Mouse (Mus musculus): ENCODE results near the gene 3110021N24Rik.
"Not testable (repeated sequence)": the region's sequence is repeated elsewhere in the genome, so short reads cannot be mapped to it uniquely, and the experiment has no call there.

The 3110021N24Rik gene

GRCm38 (mm10) chr4:108719349-108719748, at the start of gene 3110021N24Rik:
TSS of gene 3110021N24Rik (plus strand) at chr4:108719649.
- no peak for DNase-seq (ENCODE audit: low spot score)

DNA sequence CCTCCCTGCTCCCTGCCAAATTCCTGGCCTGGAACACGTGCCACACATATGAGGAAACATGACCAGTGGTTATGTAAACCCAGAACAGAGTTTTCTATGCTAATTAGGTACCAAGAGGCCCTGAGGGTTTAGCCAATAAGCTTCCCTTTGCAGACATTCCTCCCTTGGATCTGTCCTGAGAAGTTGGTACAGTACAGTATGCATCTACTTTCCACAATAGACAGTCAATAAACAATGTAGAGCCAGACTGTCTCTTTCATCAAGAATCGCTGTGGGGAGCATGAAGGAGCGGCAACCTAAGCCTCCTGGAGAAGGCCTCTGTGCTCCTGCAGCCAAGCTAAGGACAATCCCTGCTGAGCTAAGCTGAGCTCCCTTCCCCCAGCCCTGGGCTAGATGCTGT, 33.3 kb upstream of the 3110021N24Rik start:
- DNase-seq (ENCODE audit: low spot score): no peak

DNA sequence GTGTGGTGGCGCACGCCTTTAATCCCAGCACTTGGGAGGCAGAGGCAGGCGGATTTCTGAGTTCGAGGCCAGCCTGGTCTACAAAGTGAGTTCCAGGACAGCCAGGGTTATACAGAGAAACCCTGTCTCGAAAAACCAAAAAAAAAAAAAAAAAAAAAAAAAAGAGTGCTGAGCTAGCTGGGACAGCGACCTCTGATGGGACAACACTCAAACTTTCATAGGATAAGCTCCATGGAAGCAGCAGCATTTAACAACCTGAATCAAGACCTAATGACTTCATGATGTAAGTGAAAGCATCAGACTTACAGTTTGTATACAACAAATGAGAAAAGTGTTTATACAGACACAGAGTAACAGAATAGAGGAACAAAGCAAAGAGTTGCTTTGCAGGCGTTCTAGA, 32.4 kb upstream of the 3110021N24Rik start:
- DNase-seq (ENCODE audit: low spot score): not testable (repeated sequence)

GRCm38 (mm10) chr4:108690479-108690878, 29.0 kb upstream of the 3110021N24Rik start:
- no peak for DNase-seq (ENCODE audit: low spot score)

GRCm38 (mm10) chr4:108691469-108691868, 28.0 kb upstream of the 3110021N24Rik start:
- DNase-seq (ENCODE audit: low spot score): no peak

- peak; percentile 17 for DNase-seq (ENCODE audit: low spot score)
These were observed 22.5 kb upstream of the 3110021N24Rik start for GRCm38 (mm10) chr4:108696934-108697333.

GRCm38 (mm10) chr4:108708209-108708608, 11.2 kb upstream of the 3110021N24Rik start:
- peak; percentile 14 for DNase-seq (ENCODE audit: low spot score)

- no peak for DNase-seq (ENCODE audit: low spot score)
These were observed 1.9 kb downstream of the 3110021N24Rik start for GRCm38 (mm10) chr4:108721245-108721784.

GRCm38 (mm10) chr4:108724102-108724501, 4.7 kb downstream of the 3110021N24Rik start:
- no peak for DNase-seq (ENCODE audit: low spot score)

DNA sequence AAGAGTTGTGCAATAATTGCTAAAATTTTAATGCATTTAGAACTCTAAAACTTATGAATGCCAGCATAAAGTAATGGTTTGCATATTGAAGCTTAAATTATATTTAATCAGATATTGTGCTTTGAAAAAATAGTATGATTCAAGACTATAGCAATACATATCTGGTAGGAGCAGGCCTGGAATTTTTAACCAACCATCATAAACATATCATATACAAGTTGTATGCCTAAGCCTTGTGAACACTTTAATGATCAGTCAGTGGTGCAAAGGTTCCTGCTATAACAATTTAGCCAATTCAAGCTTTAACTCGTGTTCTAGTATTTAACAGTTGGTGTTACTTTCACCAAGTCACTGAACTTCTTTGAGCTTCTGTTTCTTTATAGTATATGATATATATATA, 11.0 kb downstream of the 3110021N24Rik start:
- no peak for DNase-seq (ENCODE audit: low spot score)

DNA sequence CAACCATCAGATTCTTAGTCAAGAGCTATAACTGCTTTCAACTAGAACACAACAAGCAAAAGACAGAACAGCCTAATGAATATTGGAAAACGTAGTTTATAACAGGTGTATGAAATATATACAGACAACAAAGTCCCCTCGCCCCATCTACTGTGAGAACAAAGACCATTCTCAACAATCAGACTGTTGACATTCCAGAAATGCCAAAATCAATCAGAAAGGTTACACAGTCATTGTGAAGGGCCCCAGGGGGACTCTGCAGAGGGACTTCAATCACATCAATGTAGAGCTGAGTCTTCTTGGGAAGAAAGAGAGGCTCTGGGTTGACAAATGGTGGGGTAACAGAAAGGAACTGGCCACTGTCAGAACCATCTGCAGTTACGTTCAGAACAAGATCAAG, 12.1 kb downstream of the 3110021N24Rik start:
- no peak for DNase-seq (ENCODE audit: low spot score)

DNA sequence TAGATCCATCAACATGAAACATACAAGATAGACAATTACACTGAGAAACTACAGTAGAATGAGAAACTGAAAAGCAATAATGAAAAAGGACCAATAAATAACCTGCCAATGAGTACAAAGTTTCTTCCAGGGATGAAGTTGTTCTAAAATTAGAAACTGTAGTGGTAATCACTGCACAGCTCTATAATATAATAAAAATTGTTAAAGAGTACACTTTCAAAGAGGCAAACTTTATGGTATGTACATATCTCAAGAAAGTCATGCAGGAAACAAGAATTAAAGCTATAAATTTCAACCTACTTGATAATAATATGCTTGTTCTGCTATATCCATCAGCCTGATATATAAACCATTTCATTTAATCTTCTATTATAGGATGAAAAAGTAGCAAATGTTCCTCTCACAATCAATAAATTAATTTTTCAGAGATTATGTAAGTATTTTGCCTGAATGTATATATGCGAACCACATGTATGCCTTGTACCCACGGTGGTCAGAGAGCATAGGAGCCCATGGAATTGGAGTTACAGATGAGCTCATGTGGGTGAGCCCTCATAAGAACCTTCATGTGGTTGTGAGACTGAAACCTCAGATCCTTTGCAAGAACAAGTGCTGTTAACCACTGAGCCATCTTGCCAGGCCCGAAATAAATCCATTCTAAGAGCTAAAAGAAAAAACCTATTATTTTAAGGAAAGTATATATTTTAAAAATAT, 26.9 kb downstream of the 3110021N24Rik start:
- DNase-seq (ENCODE audit: low spot score): no peak

GRCm38 (mm10) chr4:108759583-108759982, 40.1 kb downstream of the 3110021N24Rik start:
- DNase-seq (ENCODE audit: low spot score): no peak

GRCm38 (mm10) chr4:108768527-108768926, 49.1 kb downstream of the 3110021N24Rik start:
- no peak for DNase-seq (ENCODE audit: low spot score)

- no peak for DNase-seq (ENCODE audit: low spot score)
These were observed 60.3 kb downstream of the 3110021N24Rik start for GRCm38 (mm10) chr4:108779763-108780056.

- peak; percentile 62 for DNase-seq (ENCODE audit: low spot score)
These were observed 60.8 kb downstream of the 3110021N24Rik start, which contains the start of gene Zfyve9 for GRCm38 (mm10) chr4:108780057-108780863. TSS of gene Zfyve9 (minus strand) at chr4:108780798.

DNA sequence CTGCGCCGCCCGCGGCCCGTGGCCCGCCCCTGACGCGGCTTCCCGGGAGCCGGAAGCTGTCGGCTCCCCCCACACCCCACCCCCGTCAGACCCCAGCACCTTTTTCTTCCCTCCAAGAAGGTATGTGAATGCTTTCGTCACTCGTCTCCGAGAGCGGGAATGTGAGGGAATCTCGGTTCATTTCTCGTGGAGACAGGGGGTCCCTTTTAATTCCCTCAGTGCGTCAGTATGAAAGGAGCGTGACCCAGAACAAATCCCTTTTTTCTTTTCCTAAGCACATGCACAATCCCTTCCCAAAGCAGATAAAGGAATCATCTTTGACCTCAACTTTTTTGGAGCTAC, 61.4 kb downstream of the 3110021N24Rik start:
- no peak for DNase-seq (ENCODE audit: low spot score)

DNA sequence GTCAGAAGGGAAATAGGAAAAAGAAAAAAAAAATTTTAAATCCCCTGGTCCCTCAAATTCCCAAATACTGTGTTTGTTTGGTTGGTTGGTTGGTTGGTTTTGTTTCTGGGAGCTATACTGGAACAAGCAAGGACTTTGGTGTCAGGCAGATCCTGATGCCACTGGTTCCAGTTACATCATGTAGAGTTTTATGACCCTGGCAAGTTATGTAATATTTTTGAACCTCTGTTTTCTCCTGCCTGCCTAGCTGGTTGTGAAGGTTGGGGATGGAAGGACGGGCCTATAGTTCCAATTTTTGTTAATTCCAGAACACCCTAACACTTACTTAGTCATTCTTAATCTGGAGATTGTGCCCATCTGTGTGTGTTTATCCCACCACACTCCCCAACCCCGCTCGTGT, 62.1 kb downstream of the 3110021N24Rik start:
- peak; percentile 67 for DNase-seq (ENCODE audit: low spot score)

GRCm38 (mm10) chr4:108782421-108783085, 63.1 kb downstream of the 3110021N24Rik start:
- no peak for DNase-seq (ENCODE audit: low spot score)

DNA sequence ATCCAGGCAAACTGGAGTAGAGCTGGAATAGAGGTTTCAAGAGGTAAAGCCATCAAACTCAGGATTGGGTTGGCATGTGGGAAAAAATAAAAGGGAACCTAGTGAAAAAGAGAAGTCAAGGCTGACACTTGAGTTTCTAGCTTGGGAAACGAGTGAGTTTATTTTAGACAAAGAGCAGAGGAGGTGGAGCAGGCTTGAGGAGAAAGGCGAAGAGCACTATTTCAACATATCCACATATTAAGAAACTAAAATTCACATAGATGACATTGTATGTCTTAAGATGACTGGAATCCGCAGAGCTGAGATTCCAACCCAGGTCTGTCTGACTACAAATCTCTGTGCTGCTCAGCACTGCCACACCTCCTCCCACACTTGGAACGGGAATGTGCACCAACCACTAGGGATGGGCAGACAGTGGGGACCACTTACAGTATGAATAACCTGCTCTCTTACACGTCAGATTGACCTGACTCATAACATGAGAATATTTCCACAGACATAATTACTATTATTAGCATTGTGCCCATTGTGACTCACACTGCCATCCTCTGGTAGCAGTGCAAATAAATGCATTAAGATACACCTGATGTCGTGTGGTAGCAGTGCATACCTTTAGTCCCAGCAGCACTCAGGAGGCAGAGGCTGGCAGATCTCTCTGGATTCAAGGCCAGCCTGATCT, 69.9 kb downstream of the 3110021N24Rik start:
- no peak for DNase-seq (ENCODE audit: low spot score)

DNA sequence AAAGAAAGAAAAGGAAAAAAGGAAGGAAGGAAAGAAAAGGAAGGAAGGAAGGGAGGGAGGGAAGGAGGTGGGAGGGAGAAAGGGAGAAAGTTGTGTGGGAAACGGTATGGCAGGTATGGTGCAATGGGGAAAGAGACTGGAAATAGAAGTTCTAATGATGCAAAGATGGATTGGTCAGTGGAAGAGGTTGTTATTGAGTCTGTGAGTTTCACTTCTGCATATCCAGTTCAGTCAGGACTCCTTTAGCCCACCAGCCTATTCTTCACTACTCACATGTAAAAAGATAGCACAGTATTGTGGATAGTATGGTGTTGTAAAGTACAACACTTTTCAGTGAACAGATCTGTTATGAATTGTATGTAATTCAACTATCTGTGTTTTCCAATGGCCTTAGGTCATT, 71.1 kb downstream of the 3110021N24Rik start:
- DNase-seq (ENCODE audit: low spot score): no peak

DNA sequence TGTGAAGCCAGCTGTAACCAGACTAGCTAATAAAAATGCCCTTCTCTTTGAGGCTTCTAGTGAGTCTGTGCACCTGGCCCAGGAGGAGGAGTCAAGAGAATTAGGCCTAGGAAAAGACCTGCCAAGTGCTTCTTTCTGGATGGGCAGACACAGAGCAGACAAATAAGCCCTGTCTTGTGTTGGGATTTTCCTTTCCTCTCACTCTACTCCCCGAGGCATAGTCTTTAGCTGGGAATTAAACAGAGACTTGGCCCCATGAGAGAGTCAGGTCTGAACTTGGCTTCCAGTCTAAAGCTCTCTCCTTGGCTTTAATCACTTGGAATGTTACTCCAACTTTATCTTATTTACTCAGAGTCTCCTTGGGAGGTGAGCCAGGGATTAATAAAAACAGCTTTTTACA, 74.5 kb downstream of the 3110021N24Rik start:
- DNase-seq (ENCODE audit: low spot score): no peak

All from adipocyte (in vitro differentiated cells).